Mouse (Mus musculus) activated CD4-positive, CD25-positive, alpha-beta regulatory T cell, adult 4 months (primary cell): ENCODE measurements at regions not wholly inside any gene's neighbourhood (a gene's known extent, or its start where the extent isn't known, plus 50 kb on each side); places are given as distances from the start of the nearest gene placed in this dataset.

ENCODE experiments used
- ATAC-seq: one replicate; pipeline ENCODE4 v1.8.0; 2017

DNA sequence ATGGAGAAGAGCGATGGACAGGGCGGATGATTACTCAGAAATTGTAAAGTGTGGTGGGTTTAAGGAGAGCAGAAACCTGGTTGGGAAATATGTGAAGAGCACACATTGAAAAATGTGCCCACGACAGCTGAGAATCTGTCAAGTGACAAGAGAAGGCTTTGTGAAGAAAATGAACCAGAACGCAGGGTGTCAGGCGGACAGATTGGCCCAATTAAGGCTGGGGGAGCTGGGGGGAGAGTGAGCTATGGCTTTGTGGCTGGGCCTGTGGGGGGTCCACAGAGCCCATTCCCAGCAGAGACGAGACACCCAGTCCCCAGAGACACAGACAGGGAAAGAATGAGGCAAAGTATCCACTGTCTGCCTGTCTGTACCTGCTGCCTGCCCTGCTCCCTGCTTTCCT is 153.3 kb downstream of the Shq1 start:
- no peak for ATAC-seq

DNA sequence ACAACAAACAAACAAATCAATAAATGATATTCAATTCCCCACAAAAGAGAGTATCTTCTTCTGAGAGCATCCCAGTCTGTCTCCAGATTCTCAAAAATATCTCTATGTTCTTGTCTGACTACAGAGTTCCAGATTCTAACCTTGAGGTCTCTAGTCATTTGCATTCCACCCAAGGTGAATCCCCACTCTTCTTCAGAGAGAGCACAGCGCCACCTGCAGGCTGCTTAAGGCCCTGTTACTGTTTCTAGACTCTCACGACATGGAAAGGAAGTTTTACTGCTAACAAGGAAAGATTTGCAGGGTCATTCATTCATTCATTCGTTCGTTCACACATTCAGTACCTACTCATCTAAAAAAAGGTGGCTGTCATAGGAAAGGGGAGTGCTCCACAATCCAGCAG is 158.3 kb downstream of the Shq1 start:
- no peak for ATAC-seq

DNA sequence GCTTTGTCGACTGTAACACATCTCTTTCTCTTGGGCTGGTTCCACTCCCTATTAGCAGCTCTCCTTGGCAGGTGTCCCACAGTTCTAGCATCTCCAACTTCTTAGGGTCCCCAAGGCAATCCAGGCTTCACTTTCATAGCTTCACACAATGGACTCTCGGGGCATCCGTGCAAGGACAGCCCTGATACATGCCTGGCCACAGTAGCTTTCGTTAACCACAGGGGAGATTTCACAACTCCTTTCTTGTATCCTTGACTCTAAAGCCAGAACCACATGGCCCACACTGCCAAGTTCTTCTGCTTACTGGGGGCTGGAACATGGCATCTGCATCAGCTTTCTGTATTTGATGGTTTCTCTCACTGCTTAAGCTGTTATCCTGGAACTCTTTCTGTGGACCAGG is 160.3 kb downstream of the Shq1 start:
- no peak for ATAC-seq

DNA sequence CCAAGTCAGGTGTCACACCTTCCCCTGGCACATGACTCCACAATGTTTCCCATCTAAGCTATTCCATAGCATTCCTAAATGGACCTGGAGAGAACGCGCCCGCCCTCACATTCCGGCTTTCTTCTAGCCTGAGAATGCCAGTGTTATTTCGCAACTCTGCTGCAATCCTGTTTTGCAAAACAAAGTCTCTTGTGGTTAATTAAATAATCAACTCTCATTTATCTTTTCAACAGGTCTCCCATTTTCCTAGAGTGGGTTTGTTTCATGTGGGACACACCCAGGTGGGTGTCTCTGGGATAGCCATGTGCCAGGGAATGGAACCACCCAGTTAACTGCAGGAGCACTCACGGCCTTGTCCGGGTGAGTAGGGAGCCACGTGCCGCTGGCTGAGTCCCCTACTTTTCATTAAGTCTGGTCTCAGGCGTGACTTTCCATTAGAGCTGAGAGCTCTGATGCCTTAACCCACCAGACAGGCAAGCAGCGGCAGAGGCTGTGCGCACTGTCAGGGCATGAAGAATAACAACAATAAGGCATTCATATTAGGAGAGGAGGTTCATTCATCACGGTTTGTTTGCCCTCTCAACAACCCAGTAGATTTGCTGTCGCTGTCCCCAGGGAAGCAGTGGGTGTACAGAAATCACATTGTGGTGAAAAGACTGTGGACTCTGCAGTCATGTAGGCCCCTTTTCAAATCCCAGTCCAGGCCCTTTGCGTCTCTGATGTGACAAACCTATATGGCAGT is 165.3 kb downstream of the Shq1 start:
- ATAC-seq = no peak

DNA sequence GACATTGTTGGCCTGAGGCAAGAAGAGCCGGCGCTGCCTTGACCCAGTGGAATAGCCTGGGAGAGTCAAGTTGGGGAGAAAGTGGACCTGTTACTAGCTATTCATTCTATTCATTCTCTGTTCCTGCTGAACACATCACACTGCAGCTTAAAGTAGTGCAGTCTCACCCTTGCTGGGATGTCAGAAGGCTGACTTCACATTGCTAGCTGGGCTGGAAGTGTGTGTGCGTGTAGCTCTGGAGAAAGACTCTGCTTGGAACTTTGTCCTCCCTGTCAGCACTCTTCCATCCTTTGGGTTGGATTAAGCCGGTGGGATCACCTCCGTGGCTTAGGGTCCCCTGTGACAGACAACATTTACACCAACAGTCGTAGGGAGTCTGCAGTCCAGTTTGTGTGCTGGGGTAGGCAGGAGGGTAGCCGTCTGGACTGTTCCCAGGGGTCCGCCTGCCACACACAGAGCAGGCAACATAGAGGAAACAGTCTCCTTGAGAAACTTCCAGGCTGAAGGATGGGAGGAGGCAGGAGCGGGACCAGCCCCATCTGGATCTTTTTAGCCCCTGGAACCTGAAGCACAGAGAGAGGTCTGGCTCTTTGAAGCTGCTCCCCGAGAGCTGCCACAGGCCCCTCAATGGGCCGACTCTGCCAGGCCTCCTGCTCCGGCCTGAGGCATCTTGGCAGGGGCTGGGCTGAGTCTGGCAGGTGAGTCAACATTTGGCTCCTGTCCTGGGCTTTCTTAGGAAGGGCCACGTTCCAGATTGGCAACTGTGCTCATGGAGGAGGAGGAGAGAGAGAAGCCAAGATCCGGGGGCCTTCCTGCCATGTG is 167.8 kb downstream of the Shq1 start:
- ATAC-seq = no peak

DNA sequence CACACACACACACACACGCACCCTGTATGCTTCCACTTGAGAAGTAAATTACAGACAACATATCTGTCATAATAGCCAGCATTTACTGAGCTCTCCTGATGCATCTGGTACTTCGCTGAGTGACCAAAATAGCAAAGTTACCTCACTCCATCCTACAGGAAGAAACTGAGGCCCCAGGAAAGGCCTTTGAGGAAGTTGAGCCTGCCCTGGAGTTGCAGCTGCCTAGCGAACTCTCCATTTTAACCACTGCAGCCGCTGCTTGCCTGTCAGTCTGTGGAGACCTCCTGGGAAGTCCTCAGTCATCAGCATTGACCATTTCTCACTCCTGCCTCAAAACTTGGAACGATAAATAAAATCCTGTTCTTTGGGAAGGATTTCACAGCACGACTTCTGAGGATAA is 168.8 kb downstream of the Shq1 start:
- no peak for ATAC-seq

DNA sequence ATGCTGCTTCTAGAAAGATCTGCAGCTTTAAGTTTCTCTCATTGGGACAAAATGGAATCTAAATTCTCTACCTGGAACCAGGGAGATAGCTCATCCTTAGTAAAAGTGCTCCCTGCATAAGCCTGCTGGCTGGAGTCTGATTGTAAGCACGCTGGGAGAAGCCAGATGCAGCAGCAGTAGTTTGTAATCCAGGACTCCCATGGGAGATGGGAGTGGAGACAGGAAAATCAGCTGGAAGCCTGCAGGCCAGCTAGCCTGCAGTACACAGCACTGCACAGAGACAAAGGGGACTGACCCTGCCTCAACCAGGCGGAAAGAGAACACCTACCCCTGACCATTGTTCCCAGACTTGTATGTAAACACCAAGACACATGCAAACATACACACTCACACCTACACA is 170.2 kb downstream of the Shq1 start:
- no peak for ATAC-seq

DNA sequence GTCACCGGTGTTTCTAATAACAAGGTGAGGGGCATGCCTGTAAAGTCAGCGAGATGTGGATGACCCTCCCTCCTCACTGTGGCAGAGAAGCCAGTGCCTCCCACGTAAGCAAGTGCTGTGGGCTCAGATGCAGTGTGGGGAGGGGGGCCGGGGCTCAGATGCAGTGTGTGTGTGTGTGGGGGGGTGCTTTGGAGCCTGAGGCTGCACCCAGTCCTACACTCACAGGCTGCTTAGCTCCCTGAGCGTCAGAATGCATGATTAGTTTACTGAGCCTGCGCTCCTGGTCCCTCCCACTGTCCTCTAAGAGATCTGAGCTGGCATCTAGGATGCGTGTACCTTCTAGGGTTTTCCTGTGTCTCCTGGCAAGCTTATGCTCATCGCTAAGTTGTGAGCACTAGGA is 170.9 kb downstream of the Shq1 start:
- ATAC-seq = no peak

DNA sequence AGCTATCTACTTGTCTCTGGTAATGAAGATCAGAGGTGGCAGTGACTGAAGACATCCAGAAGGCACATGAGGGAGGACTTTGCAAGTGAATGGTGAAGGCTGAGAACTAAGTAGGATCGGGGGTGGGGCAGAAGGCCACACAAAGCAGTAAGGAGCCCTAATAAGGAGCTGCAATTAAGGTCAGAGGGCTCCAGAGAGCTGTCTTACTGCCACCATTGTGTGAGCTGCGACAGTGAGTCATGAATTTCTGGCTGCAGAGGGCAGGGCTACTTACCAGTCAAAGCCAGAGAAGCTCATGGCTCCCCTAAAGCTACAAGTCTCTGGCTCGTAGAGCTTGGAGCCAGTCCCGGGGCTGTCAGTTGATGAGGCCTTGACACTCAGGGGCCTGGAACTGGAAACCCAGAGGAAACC is 172.1 kb downstream of the Shq1 start:
- ATAC-seq = no peak

DNA sequence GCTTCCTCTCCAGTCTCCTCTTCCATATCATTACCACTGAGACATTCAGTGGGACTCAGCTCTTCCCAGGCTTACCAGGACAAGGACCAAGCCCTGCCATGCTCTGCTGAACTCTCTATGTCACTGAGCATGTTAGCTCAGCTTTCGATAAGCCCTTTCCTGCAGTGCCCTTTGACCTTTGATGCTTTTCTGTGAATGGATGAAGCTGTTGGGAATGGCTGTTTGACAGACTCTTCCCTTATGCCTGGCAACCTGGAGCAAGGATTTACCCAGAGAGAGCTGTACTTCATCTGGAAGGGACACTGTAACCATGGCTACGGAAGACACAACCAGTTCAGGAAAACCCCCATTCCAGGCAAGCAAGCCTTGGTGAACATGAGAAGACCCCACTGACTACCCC is 172.8 kb downstream of the Shq1 start:
- ATAC-seq = no peak

DNA sequence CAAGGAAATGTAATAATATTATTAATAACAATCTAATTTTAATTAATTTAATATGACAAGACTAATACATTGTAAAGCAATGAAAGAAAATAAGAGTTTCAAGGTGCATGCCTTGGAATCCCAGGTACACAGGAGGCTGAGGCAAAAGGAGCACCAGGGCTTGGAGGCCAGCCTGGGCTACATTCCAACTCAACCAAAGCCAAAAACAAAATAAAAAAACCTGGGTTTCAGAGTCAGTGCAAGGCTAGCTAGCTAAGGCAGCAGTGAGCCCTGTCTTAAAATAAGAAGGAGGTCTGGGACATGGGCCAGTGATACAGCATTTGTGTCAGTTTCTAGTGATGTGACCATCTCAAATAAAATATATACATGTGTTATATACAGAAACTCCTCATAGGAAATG is 174.8 kb downstream of the Shq1 start:
- ATAC-seq = no peak

DNA sequence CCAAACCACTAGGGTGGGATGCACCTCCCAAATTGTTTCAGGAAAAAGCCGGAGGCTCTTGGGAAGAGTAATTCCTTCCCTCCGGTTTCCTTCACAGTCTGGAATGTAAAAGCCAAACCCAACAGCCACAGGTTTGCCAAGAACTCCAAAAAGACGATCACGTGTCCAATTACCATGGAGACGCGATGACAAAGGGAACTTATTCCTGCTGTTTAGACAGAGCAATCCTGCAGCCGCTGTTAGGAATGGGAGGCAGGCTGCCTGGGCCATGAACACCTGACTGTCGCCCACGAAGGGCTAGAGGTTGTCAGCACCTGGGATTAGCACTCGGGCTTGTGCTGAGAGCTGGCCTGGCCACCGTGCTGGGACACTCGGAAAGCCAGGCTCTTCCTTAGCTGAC is 175.8 kb downstream of the Shq1 start:
- no peak for ATAC-seq

DNA sequence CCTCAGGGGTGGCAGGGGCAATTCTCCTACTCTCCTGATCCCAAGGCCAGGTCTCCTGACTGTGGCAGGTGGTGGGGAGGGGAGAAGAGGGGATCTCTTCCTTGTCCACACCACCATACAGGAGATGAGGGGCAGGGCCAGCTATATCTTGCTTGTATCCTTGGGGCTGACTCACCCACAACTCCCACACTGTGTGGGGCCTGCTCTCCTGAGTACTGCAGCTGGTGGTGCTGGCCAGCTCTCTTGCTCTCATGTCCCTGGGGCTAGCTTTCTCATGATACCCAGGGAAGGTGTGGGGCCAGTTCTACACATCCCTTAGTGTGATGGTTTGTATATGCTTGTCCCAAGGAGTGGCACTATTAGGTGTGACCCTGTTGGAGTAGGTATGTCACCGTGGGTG is 177.4 kb downstream of the Shq1 start:
- no peak for ATAC-seq

DNA sequence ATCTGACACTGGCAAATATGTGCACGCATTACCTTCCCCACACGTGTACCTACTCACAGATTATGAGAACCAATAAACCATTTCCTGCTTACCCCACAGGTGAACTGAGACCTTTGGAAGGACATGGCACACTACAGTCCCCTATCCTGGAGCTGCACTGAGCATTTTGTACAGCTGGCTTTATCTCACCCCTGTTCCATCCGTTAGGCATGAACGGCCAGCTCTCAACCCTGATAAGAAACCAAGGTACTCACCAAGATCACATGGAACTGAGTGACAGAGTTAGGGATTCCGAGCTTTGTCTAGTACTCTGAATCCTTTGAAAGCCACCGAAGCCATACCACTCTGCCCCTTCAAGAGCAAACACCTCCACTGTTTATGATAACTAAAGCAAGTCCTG is 179.1 kb downstream of the Shq1 start:
- no peak for ATAC-seq

DNA sequence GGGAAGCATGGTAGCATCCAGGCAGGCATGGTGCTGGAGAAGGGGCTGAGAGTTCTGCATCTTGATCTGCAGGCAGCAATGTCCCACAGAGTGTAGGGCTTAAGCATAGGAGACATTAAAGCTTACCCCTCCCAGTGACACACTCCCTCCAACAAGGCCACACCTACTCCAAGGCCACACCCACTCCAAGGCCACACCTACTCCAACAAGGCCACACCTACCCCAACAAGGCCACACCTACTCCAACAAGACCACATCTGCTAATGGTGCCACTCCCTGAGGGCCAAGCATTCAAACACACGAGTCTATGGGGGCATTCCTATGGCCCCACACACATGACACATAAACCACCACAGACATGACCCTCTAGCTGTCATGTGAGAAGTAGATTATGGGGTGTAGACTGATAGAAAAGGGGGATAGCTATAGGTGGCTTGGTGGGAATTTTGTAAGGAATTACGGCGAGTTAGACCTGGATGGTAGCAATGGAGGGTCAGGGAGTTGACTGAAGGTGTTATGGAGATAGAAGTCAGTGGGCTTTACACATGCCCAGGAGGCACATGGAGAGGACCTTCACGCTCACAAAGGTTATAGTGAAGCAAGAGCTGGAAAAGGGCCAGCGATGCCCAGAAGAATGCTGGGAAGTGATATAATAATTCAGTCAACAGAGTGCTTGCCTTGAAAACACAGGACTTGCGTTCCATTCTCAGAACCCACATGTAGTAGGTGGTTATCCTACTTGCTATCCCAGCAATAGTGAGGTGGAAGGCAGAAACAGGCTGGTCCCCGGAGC is 179.8 kb downstream of the Shq1 start:
- ATAC-seq = no peak

DNA sequence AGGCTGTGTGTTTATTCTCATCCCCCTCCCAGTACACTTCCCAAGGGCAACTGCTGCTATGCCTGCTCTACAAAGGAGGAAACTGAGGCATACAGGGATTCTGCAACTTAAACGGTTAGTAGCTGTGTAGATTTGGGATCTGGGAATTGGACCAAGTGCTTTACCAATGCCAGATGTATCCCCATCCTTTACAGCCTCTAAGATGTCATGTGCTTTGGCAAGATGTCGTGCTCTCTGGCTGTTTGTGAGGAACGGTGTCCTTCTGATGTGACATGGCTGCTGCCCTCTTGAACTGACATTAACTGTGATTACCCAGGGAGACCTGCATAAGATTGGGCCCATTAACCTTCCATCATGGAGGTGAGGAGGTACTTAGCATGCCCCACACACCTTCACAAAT is 187.1 kb downstream of the Shq1 start:
- no peak for ATAC-seq

DNA sequence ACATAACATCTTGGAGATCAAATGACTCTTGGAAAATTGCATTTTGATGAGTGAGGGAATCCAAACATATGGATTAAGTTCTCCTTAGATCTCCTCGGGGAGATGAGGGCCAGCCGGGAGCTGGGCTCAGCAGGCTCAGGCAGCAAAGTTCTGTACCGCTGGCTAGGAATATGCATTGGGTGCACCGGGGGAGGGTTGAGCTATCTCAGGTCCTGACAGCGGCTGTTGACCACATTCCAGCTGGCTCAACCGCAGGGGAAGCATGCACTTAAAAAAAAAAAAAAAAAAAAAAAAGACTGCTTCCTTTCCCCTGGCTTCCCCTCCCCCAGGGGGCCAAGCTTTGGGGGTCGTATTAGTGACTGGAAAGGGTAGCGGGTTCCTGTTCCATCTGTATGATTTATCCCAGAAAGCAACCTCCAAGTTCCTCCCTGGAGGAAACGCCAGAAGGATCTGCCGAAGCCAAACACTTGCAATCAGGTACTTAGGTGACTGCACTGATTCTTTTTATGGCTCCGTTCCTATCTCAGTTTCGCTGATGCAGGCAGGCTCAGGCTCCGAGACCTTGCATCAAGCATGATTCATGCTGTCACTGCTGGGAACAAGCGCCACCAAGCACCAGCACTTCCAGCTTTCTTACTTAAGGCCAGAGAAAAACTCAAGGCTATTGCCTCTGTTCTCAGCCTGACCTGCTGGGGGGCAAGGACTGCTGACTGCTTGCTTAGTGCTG is 187.7 kb downstream of the Shq1 start:
- no peak for ATAC-seq

DNA sequence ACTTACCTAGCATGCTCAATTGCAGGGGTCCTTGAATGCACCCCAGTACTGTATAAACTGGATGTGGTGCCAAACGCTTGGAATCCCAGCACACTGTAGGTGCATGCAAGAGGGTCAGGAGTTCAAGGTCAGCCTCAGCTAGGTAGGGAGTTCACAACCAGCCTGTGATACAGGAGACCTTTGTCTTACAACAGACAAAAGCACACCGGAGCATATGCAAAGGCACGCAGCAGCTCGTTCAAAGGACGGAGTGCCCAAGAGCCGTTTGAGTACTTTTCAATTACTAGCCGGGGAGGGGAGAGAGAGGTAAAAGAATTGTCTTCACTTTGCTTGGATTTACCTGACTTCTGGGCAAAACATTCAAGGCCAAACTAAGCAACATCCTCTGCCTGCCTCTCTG is 188.4 kb downstream of the Shq1 start:
- ATAC-seq = no peak

DNA sequence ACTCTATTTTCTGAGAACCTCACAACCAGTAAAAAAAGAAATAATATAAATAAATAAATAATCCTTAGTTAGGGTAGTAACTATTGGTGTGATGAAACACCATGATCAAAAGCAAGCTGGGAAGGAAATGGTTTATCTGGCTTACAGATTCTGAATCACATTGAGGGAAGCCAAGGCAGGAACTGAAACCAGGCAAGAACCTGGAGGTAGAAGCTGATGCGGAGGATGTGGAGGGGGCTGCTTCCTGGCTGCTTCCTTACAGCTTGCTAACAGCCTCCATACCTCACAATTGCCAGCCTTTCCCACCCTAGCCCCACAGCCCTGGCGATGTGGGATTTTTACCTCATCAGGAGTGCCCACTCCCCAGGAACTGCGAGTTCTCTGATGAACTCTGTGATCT is 190.4 kb downstream of the Shq1 start:
- no peak for ATAC-seq

DNA sequence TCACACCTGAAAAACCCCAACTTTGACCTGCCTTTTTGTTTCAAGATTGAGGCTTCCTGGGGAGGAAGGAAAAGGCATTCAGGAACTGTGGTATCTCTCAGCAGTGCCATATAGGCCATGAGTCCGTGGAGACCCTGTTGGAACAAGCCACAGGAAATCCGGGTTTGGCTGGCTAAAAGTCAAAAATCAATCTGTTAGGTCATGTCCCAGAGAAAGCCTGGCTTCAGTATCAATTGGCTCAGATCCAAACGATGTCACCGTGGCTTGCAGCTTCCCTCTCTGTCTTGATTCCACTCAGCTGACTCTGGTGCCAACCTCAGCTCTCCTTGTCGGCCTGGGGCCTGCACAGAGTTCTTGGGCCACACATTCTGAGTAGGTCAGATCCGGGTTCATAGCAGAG is 191.1 kb downstream of the Shq1 start:
- no peak for ATAC-seq

DNA sequence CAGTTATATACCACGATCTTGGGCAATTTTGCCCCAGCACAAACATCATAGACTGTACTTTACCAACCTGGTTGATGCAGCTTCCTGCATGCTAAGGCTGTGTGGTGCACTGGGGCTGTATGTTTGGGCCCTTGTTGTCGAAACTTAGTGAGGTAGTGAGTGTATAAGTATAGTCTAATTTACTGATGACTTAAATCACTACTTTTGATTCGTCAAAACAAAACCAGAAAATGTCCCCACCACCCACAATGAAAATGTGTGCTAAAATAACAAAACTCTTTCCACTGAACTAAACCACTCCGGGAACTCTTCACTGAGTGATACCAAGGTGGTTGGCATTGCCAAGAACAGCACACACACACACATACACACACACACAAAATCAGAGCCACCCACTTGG is 191.5 kb downstream of the Shq1 start:
- ATAC-seq = no peak

DNA sequence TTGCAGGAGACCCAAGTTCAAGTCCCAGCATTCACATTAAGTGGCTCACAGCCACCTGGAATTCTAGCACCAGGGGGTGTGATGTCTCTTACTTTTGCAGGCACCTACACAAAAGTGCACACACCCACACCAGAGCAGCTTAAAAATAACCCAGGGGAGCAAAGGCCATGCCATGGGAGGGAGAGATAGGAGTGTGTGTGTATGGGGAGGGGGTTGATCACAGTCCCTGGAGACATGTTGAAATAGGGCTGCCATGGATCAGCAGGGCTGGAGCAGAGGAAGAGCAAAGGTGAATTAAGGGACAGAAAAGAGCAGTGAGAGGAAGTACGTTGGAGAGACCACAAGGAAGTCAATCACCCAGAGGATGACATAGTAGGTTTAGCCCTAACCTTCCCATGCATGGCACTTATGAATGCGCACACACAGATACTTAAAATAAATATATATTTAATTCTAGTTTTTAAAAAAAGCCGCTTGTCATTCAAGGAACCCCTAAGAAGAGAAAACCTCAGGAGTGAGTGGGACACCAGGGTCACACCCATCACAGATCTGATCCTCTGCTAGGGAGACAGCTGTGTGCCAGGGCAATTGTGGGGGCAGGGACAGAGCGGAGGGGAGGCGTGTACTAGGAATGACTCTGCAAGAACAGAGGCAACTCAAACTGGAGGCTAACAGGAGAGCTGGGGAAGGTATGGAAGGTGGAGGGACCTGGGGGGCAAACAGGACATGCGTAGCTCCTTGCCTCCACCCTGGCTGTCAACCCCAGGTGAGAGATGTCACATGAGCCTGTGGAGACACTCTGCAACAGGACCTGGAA is 189.5 kb upstream of the Rybp start:
- ATAC-seq = no peak
